8 mouse cellular contexts compared by ENCODE assay signal in genomic region chr4:89294486-89295440, GRCm38 (mm10). TPM values are rescaled to one million over a fixed set of nuclear protein-coding genes. Genes with fewer than 3 reads are reported as not detected.
A peak's percentile ranks its signal among the peaks of the same experiment; 100 is the strongest.
DNase-seq lines count a peak whose midpoint lies in the region; ATAC-seq and TF ChIP-seq lines count a peak whose summit lies in the region.

TSS of gene Cdkn2a (minus strand) at chr4:89294653.

- WGBS in embryonic facial prominence, embryonic 10.5 days = under 1% methylated on average over 117 of the region's 117 CpGs
- under 1% methylated on average over 100 of the region's 117 CpGs for WGBS in heart, adult 2 months
- WGBS in intestine, postnatal 0 days = 1% methylated on average over 86 of the region's 117 CpGs
- under 1% methylated on average over 96 of the region's 117 CpGs for WGBS in limb, embryonic 12.5 days
- WGBS in midbrain, embryonic 10.5 days = under 1% methylated on average over 115 of the region's 117 CpGs
- 1% methylated on average over 109 of the region's 117 CpGs for WGBS in spleen, adult 2 months

- H3K4me2 ChIP-seq in intestine, postnatal 0 days (replicated peaks; ENCODE audit: low read depth) = peak within 1 kb of the TSS; percentile 95
- H3K4me2 ChIP-seq in limb, embryonic 12.5 days = peak within 1 kb of the TSS; percentile 95

- no peak for TF ChIP-seq EP300 in heart, adult 2 months (IDR thresholded peaks at IDR 0.05; ENCODE audit: insufficient read depth, low read depth, low read length)

- TF ChIP-seq POLR2A in heart, adult 2 months (IDR thresholded peaks at IDR 0.05; ENCODE audit: insufficient read depth, low read depth, low read length) = no peak
- no peak for TF ChIP-seq POLR2A in spleen, adult 2 months (IDR thresholded peaks at IDR 0.05; ENCODE audit: low read depth, low read length)

- peak within 1 kb of the TSS; percentile 67 for H3K4me3 ChIP-seq in embryonic facial prominence, embryonic 10.5 days
- peak within 1 kb of the TSS; percentile 90 for H3K4me3 ChIP-seq in heart, adult 2 months
- H3K4me3 ChIP-seq in intestine, postnatal 0 days (ENCODE audit: low read depth, low read length) = peak within 1 kb of the TSS; percentile 69
- H3K4me3 ChIP-seq in limb, embryonic 12.5 days (replicated peaks) = peak within 1 kb of the TSS; percentile 59
- peak within 1 kb of the TSS; percentile 68 for H3K4me3 ChIP-seq in midbrain, embryonic 10.5 days
- peak within 1 kb of the TSS; percentile 74 for H3K4me3 ChIP-seq in spleen, adult 2 months (ENCODE audit: extremely low read depth, insufficient read depth, insufficient read length)

- H3K9ac ChIP-seq in heart, adult 2 months (ENCODE audit: low read depth, low read length) = peak within 1 kb of the TSS; percentile 60
- peak within 1 kb of the TSS; percentile 37 for H3K9ac ChIP-seq in intestine, postnatal 0 days (ENCODE audit: low read depth, low read length)
- H3K9ac ChIP-seq in limb, embryonic 12.5 days (replicated peaks) = peak within 1 kb of the TSS; percentile 54

- intact Hi-C loops in heart, adult 2 months (cut with DNase I) = loop anchor here (5.0 kb wide), 2 partner anchors 147 to 233 kb away; no protein-coding TSS in a partner anchor

- DNase-seq in frontal cortex, postnatal 25 days (ENCODE audit: low spot score in 2 of 2) = no peak
- DNase-seq in embryonic facial prominence, embryonic 10.5 days (ENCODE audit: low spot score) = peak; percentile 78
- peak; percentile 76 to 81 for DNase-seq in heart, adult 2 months
- DNase-seq in midbrain, embryonic 10.5 days (ENCODE audit: low spot score) = peak; percentile 79
- DNase-seq in spleen, adult 2 months (ENCODE audit: low read depth in 1 of 2, low spot score in 2 of 2) = peak in 1 of 2 experiments; percentile 5

- peaks cover 18% of the 10 kb centered on the region for H3K4me1 ChIP-seq in embryonic facial prominence, embryonic 10.5 days
- H3K4me1 ChIP-seq in heart, adult 2 months (ENCODE audit: control insufficient read depth, insufficient read depth, low read length) = peaks cover 1% of the 10 kb centered on the region; the same call in 1 of the 2 replicates
- no peaks in the 10 kb centered on the region for H3K4me1 ChIP-seq in intestine, postnatal 0 days (replicated peaks; ENCODE audit: control insufficient read depth, insufficient read depth, low read length)
- peaks cover 14% of the 10 kb centered on the region for H3K4me1 ChIP-seq in limb, embryonic 12.5 days (replicated peaks)
- H3K4me1 ChIP-seq in midbrain, embryonic 10.5 days = peaks cover 18% of the 10 kb centered on the region
- peaks cover 5% of the 10 kb centered on the region for H3K4me1 ChIP-seq in spleen, adult 2 months (ENCODE audit: control insufficient read depth, insufficient read depth, insufficient read length)

- ATAC-seq in frontal cortex, adult (ENCODE audit: low TSS enrichment) = peak; percentile 92
- ATAC-seq in intestine, postnatal 0 days = peak; percentile 75
- peak; percentile 83 for ATAC-seq in limb, embryonic 12.5 days (ENCODE audit: insufficient number of reproducible peaks, insufficient read depth, low FRiP score, low TSS enrichment, low read depth)

- H3K79me2 ChIP-seq in heart, adult 2 months (replicated peaks; ENCODE audit: control insufficient read depth, insufficient read depth, low read length) = no peaks in the 10 kb centered on the region

- TF ChIP-seq CTCF in heart, adult 2 months (IDR thresholded peaks at IDR 0.05) = peak; percentile 71
- peak; percentile 59 for TF ChIP-seq CTCF in intestine, postnatal 0 days (IDR thresholded peaks at IDR 0.05; ENCODE audit: low read depth)
- TF ChIP-seq CTCF in spleen, adult 2 months (IDR thresholded peaks at IDR 0.05; ENCODE audit: extremely low read depth, insufficient read depth, insufficient read length, insufficient replicate concordance) = no peak

- H3K27ac ChIP-seq in embryonic facial prominence, embryonic 10.5 days (replicated peaks) = no peak within 1 kb of the TSS
- peak within 1 kb of the TSS; percentile 40; the same call in 1 of the 2 replicates for H3K27ac ChIP-seq in heart, adult 2 months
- H3K27ac ChIP-seq in intestine, postnatal 0 days (ENCODE audit: low read depth, low read length) = no peak within 1 kb of the TSS
- no peak within 1 kb of the TSS for H3K27ac ChIP-seq in limb, embryonic 12.5 days
- H3K27ac ChIP-seq in midbrain, embryonic 10.5 days (replicated peaks) = no peak within 1 kb of the TSS; the same call in 1 of the 2 replicates
- H3K27ac ChIP-seq in spleen, adult 2 months (ENCODE audit: insufficient read depth, low read length) = no peak within 1 kb of the TSS

- peaks cover 99% of the 10 kb centered on the region for H3K27me3 ChIP-seq in embryonic facial prominence, embryonic 10.5 days (replicated peaks; ENCODE audit: low read depth, poor library complexity, severe bottlenecking)
- peaks cover 6% of the 10 kb centered on the region for H3K27me3 ChIP-seq in heart, adult 2 months (ENCODE audit: control insufficient read depth, insufficient read depth, low read length)
- peaks cover 88% of the 10 kb centered on the region for H3K27me3 ChIP-seq in intestine, postnatal 0 days (replicated peaks; ENCODE audit: control insufficient read depth, insufficient read depth, low read length)
- peaks cover 86% of the 10 kb centered on the region for H3K27me3 ChIP-seq in limb, embryonic 12.5 days
- H3K27me3 ChIP-seq in midbrain, embryonic 10.5 days (ENCODE audit: low read depth, poor library complexity, severe bottlenecking) = peaks cover 100% of the 10 kb centered on the region
- H3K27me3 ChIP-seq in spleen, adult 2 months (ENCODE audit: control insufficient read depth, insufficient read depth, low read length) = peaks cover 23% of the 10 kb centered on the region

- H3K36me3 ChIP-seq in embryonic facial prominence, embryonic 10.5 days (replicated peaks) = no peaks in the 10 kb centered on the region
- no peaks in the 10 kb centered on the region for H3K36me3 ChIP-seq in heart, adult 2 months (ENCODE audit: control insufficient read depth, insufficient read depth, low read length)
- no peaks in the 10 kb centered on the region for H3K36me3 ChIP-seq in intestine, postnatal 0 days (ENCODE audit: control insufficient read depth, insufficient read depth)
- no peaks in the 10 kb centered on the region for H3K36me3 ChIP-seq in limb, embryonic 12.5 days
- H3K36me3 ChIP-seq in midbrain, embryonic 10.5 days = no peaks in the 10 kb centered on the region
- no peaks in the 10 kb centered on the region for H3K36me3 ChIP-seq in spleen, adult 2 months (ENCODE audit: control insufficient read depth, insufficient read depth, low read length)

- no peaks in the 10 kb centered on the region for H3K9me3 ChIP-seq in embryonic facial prominence, embryonic 10.5 days
- H3K9me3 ChIP-seq in intestine, postnatal 0 days (ENCODE audit: control insufficient read depth) = no peaks in the 10 kb centered on the region
- no peaks in the 10 kb centered on the region for H3K9me3 ChIP-seq in limb, embryonic 12.5 days
- no peaks in the 10 kb centered on the region for H3K9me3 ChIP-seq in midbrain, embryonic 10.5 days (replicated peaks)

RNA-seq across cellular contexts. Expression of gene Cdkn2a, which starts in this region (rescaled TPM):
- not detected in 2 replicates for polyA plus RNA-seq in embryonic facial prominence, embryonic 10.5 days (2016; fragmentation: Nextera tagmentation; extraction: Ambion mirVana)
- not detected for total RNA-seq in heart, adult 2 months (2021)
- polyA plus RNA-seq in heart, adult 2 months (2012; rRNA removed) = 0.31 and 0.47 TPM in 2 replicates
- polyA plus RNA-seq in intestine, postnatal 0 days (2015; fragmentation: Nextera tagmentation; extraction: Ambion mirVana) = not detected in 2 replicates
- polyA plus RNA-seq in limb, embryonic 12.5 days (2016; fragmentation: Nextera tagmentation; extraction: Ambion mirVana) = not detected in 2 replicates
- polyA plus RNA-seq in midbrain, embryonic 10.5 days (2016; fragmentation: Nextera tagmentation; extraction: Ambion mirVana) = not detected in 2 replicates
- 2.5 and 3.6 TPM in 2 replicates for polyA plus RNA-seq in spleen, adult 2 months (2012; rRNA removed)

Comparison
In these comparisons a context has a peak if more than half of its experiments do, and no peak if none do; other contexts are left out.
1. Peak in DNase-seq and H3K4me3 ChIP-seq in embryonic facial prominence, embryonic 10.5 days; RNA of the gene not detected or under 1 TPM.
2. Peak in DNase-seq, H3K4me3 ChIP-seq, H3K27ac ChIP-seq and H3K9ac ChIP-seq in heart, adult 2 months; RNA of the gene not detected or under 1 TPM.
3. Peak in ATAC-seq, H3K4me3 ChIP-seq, H3K9ac ChIP-seq and H3K4me2 ChIP-seq in intestine, postnatal 0 days; RNA of the gene not detected or under 1 TPM.
4. Peak in ATAC-seq, H3K4me3 ChIP-seq, H3K9ac ChIP-seq and H3K4me2 ChIP-seq in limb, embryonic 12.5 days; RNA of the gene not detected or under 1 TPM.
5. Peak in DNase-seq and H3K4me3 ChIP-seq in midbrain, embryonic 10.5 days; RNA of the gene not detected or under 1 TPM.